Mouse (Mus musculus) Patski (cell line): Measurements from ENCODE around the gene Myadml2. TPM values are rescaled to one million over a fixed set of nuclear protein-coding genes. Genes with fewer than 3 reads are reported as not detected.

Source experiments
- ATAC-seq: fragments of 100-300 bp; one replicate; pipeline ENCODE4 v1.8.0; 2021
- CTCF ChIA-PET: fragments of 350-600 bp; sonication (Branson Sonifier 250); formaldehyde crosslinking; loops from one replicate; lab custom pipeline; 2022; ENCODE audit warnings: inconsistent platforms; lab: Charles Lee
- POLR2A ChIA-PET: fragments of 350-600 bp; sonication (Branson Sonifier 250); formaldehyde crosslinking; loops from one replicate; lab custom pipeline; 2022; ENCODE audit warnings: antibody characterized with exemption, inconsistent platforms; lab: Charles Lee
- DNase-seq: peaks from one replicate; pipeline ENCODE4 v3.0.0-alpha.2; 2011; ENCODE audit warnings: low read depth, low spot score
- H3K27me3 ChIP-seq: fragments of 371-371 bp; one replicate; pipeline ENCODE4 v1.5.1; 2021
- CTCF ChIP-seq: fragments of 100-300 bp; IDR thresholded peaks from one replicate; pipeline ENCODE4 v1.5.1; 2021
- in situ Hi-C: fragments of 300-500 bp; cut with MboI; formaldehyde crosslinking; loops from 3 replicates; pipeline ENCODE4 v1.11.1; 2018; ENCODE audit warnings: low pct_unique_long_range_greater_than_20kb, mixed read lengths
- polyA plus RNA-seq: library from polyadenylated mRNA; unstranded; gene quantifications from one replicate; pipeline ENCODE4 v1.2.3, GENCODE M21; 2021

Myadml2 gene
- polyA plus RNA-seq, 1 experiment from 2014 or later: not detected

DNA sequence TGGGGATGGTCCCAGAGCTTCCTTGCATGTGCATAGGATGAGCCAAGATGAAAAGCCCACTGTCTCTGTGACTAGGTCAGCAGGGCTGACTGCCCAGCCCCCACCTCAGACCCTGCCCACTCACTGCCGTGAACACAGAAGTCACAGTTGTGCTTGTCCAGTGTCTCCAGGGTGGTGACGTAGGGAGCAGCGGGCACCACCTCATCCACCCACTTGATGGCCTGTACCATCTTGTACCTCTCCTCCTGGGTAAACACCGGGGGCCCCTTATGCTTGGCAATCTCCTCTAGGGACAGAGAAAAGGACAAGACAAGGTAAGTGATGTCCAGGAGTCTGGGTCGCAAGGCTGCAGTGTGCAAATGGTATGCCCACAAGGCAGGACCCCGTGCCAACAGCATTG, 32.8 kb downstream of the Myadml2 start:
- no peak for TF ChIP-seq CTCF
- DNase-seq: no peak
- CTCF ChIA-PET: interaction anchor here (1.3 kb wide), 1 partner anchor 15 kb away, joined by 4 read pairs; no protein-coding TSS in a partner anchor
- in situ Hi-C loops: no loop called here
- POLR2A ChIA-PET: interaction anchor here (1.5 kb wide), 1 partner anchor 35 kb away, joined by 3 read pairs; no protein-coding TSS in a partner anchor
- no peak for ATAC-seq
- H3K27me3 ChIP-seq: no peaks in the 10 kb centered on the region

GRCm38 (mm10) chr11:120613976-120614375, 34.0 kb downstream of the Myadml2 start:
- no peak for DNase-seq
- no peak for ATAC-seq
- no peak for TF ChIP-seq CTCF
- H3K27me3 ChIP-seq: no peaks in the 10 kb centered on the region
- ChIA-PET CTCF (interaction anchor here (1.1 kb wide), 1 partner anchor 32 kb away, joined by 3 read pairs; no protein-coding TSS in a partner anchor), POLR2A (interaction anchor here (0.7 kb wide), 1 partner anchor 17 kb away, joined by 3 read pairs; no protein-coding TSS in a partner anchor)
- in situ Hi-C loops: no loop called here

DNA sequence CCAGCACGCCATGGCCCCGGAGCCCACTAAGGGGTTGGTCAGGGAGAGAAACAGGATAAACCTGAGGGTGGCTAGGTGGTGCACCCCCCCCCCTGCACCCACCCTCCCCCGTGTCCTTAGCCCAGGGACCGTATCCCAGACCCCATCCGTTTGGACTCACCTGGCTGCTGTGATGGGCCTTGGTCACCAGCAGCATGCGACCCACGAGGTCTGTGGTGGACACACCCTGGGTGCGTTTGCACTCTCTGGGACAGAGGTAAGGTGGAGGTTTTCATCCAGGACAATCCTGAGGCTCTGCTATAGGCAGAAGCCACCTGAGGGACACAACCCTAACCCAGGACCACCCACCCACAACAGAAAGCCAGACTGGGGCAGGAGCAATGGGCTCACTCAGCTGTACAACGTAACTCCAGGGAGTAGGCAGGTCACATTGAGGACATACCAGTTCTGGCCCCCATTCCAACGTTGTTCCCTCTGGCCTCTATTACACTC, 34.4 kb downstream of the Myadml2 start:
- ChIA-PET POLR2A (no interaction called here), CTCF (interaction anchor here (1.1 kb wide), 1 partner anchor 31 kb away, joined by 3 read pairs; no protein-coding TSS in a partner anchor)

DNA sequence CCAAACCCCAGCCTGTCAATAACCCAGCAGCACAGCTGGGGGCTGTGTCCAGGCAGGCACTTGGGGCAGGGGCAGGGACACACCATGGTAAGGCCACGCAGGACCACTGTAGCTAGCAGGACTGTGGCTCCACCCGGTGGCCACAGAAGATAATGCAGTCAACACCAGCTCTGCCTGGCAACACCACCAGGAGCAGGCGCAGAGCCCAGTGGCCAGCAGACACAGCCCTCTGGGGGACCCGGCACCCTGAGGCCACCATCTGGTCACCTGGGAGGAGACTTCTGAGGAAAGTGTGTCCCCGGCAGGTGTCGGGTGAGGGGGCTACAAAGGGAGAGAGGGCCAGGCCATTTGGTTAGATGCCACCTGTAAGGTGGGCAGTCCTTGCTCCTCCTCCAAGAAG, 35.2 kb downstream of the Myadml2 start:
- ChIA-PET CTCF (interaction anchor here (2.0 kb wide), 1 partner anchor 124 kb away, joined by 6 read pairs; no protein-coding TSS in a partner anchor), POLR2A (no interaction called here)
- DNase-seq (no peak), ATAC-seq (no peak)
- in situ Hi-C loops: no loop called here
- no peaks in the 10 kb centered on the region for H3K27me3 ChIP-seq
- TF ChIP-seq CTCF: no peak

More for the DNA sequence above, 34.4 kb downstream of the Myadml2 start:
- in situ Hi-C loops: no loop called here
- TF ChIP-seq CTCF: no peak
- ATAC-seq (no peak), DNase-seq (no peak)
- H3K27me3 ChIP-seq: no peaks in the 10 kb centered on the region

- in situ Hi-C loops: no loop called here
- no peak for TF ChIP-seq CTCF
- CTCF ChIA-PET: interaction anchor here (2.0 kb wide), 1 partner anchor 121 kb away, joined by 6 read pairs; no protein-coding TSS in a partner anchor
- no peak for ATAC-seq
- H3K27me3 ChIP-seq: no peaks in the 10 kb centered on the region
- no peak for DNase-seq
- POLR2A ChIA-PET: no interaction called here
These were observed 37.4 kb downstream of the Myadml2 start for GRCm38 (mm10) chr11:120610477-120611046.

DNA sequence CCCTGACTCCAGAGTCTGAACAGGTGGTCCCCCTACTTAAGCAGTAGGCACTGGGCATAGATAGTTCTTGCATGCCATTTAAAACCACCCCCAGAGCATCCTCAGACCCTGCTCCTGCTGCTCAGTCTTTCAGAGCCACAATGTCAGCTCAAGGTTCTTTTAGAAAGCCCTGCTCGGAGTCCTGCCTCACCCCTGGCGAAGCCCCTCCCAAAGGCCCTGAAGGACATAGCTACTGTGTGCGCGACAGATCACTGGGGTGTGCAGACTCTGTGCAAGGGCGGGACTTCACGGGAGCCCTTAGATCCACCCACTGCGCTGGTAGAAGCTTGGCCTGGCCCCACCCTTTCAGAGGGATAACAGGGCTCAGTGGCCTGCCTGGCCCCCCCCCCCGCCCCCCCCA, 38.7 kb downstream of the Myadml2 start:
- ATAC-seq (no peak), DNase-seq (no peak)
- H3K27me3 ChIP-seq: no peaks in the 10 kb centered on the region
- ChIA-PET POLR2A (interaction anchor here (0.7 kb wide), 1 partner anchor 109 kb away, joined by 3 read pairs; no protein-coding TSS in a partner anchor), CTCF (no interaction called here)
- TF ChIP-seq CTCF: no peak
- in situ Hi-C loops: no loop called here

DNA sequence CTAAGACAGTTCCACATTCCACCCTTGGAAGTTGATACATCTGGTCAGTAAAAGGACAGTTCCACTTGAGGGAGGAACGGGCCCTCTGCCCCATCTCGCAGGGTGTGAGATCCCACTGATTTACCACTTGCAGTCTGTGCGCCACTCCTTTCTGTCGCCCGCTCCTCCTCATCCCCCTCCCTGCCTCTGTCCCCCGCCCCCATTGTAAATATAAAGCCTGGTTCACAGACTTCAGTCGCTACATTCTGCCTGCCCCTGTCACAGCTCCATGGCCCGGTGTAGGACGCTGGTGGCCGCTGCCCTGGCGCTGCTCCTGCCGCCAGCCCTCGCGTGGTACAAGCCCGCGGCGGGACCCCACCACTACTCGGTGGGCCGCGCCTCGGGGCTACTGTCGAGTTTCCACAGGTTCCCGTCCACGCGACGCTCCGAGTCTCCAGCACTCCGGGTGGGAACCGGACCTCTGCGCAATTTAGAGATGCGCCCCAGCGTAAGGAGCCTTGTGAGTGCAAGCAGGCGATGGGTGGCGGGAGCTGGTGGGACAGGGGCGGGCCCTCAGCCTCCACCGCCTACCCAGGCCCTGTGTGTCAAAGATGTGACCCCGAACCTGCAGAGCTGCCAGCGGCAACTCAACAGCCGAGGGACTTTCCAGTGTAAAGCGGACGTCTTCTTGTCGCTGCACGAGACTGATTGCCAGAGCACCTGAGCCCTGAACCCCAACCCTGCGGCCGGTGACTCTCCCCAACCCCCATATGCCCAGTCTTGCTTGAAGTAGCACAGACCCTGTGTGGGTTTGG, 39.5 kb downstream of the Myadml2 start, which contains the start of gene Npb:
TSS of gene Npb (plus strand) at position 237 of the 794 bp plus-strand sequence.
- CTCF ChIA-PET: no interaction called here
- no peak for DNase-seq
- in situ Hi-C loops: no loop called here
- POLR2A ChIA-PET: no interaction called here
- H3K27me3 ChIP-seq: no peaks in the 10 kb centered on the region
- no peak for TF ChIP-seq CTCF
- no peak for ATAC-seq

GRCm38 (mm10) chr11:120606764-120607163, 41.2 kb downstream of the Myadml2 start:
- POLR2A ChIA-PET: no interaction called here
- ATAC-seq (no peak), DNase-seq (no peak)
- CTCF ChIA-PET: interaction anchor here (1.3 kb wide), 1 partner anchor 27 kb away, joined by 3 read pairs; no protein-coding TSS in a partner anchor
- in situ Hi-C loops: no loop called here
- TF ChIP-seq CTCF: no peak
- no peaks in the 10 kb centered on the region for H3K27me3 ChIP-seq

GRCm38 (mm10) chr11:120605667-120606066, 42.3 kb downstream of the Myadml2 start:
- POLR2A ChIA-PET: interaction anchor here (0.5 kb wide), 1 partner anchor 139 kb away, joined by 3 read pairs; no protein-coding TSS in a partner anchor
- CTCF ChIA-PET: interaction anchor here (1.3 kb wide), 1 partner anchor 26 kb away, joined by 3 read pairs; no protein-coding TSS in a partner anchor
- in situ Hi-C loops: no loop called here
- no peak for TF ChIP-seq CTCF
- DNase-seq (no peak), ATAC-seq (no peak)
- H3K27me3 ChIP-seq: no peaks in the 10 kb centered on the region

DNA sequence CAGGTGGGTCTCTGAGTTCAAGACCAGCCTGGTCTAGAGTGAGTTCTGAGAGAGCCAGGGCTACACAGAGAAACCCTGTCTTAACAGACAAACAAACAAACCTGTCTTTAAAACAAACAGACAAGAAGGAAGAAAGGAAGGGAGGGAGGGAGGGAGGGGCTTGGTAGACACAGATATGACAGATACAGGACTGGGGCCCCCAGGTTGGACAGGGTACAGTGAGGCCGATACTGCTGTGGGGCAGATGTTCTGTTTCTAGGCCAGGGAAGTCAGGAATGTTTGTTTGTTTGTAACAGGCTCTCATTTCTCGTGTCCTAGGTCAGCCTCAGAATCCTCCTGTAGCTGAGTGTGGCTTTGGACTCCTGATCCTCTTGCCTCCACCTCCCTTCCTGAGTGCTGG, 44.4 kb downstream of the Myadml2 start:
- H3K27me3 ChIP-seq: no peaks in the 10 kb centered on the region
- ChIA-PET CTCF (no interaction called here), POLR2A (no interaction called here)
- no peak for DNase-seq
- in situ Hi-C loops: no loop called here
- no peak for ATAC-seq
- TF ChIP-seq CTCF: no peak
